Mouse (Mus musculus) ES-E14 (cell line): ENCODE measurements around the gene Sun1.

Experiments
- CHD2 ChIP-seq: IDR thresholded peaks from 2 replicates; pipeline ENCODE4 v1.6.1; 2014; ENCODE audit warnings: mild to moderate bottlenecking, low read depth, low read length, inconsistent platforms
- HCFC1 ChIP-seq: IDR thresholded peaks from 2 replicates; pipeline ENCODE4 v1.6.1; 2012; ENCODE audit warnings: low read length, inconsistent platforms, borderline replicate concordance; ENCODE audit not compliant: insufficient read depth
- MAFK ChIP-seq: IDR thresholded peaks from 2 replicates; pipeline ENCODE4 v1.6.1; 2014; ENCODE audit warnings: mild to moderate bottlenecking, low read depth, low read length, inconsistent platforms; ENCODE audit not compliant: insufficient read depth
- ZC3H11A ChIP-seq: IDR thresholded peaks from 2 replicates; pipeline ENCODE4 v1.6.1; 2012; ENCODE audit warnings: low read depth, mild to moderate bottlenecking, inconsistent platforms, low read length, borderline replicate concordance
- ZNF384 ChIP-seq: IDR thresholded peaks from 2 replicates; pipeline ENCODE4 v1.6.1; 2012; ENCODE audit warnings: low read depth, low read length, inconsistent platforms

DNA sequence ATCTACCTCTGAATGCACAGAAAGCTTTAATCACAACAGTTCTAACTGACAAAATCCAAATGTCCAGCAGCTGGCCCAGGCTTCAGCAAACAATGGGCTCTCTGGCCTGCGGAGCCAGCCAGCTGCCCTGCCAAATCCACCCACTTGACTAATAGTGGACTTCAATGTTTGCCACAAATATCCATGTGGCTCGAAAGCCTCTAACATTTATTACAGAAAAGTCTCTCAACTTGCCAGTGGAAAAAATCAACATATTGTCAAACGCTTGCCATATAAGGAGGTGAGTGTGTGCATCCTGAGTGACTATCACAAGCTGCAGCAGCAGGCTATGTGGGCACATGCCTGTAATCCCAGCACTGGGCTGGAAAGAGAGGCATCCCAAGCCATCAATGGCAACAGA lies 1.7 kb upstream of the Sun1 start:
- TF ChIP-seq HCFC1 (no peak), ZC3H11A (no peak), MAFK (no peak), ZNF384 (no peak), CHD2 (no peak)
